Mouse (Mus musculus) hematopoietic stem cell, adult 5-6 weeks (primary cell): ENCODE data around the gene Stat5a. TPM values are rescaled to one million over a fixed set of nuclear protein-coding genes. Genes with fewer than 3 reads are reported as not detected.

ENCODE experiments used
- ATAC-seq, 2 experiments: fragments of 125-278 bp in 1 of 2; replicated peaks in 1 of 2; 2 replicates each; pipeline ENCODE4 v1.8.0; 2016 to 2017; ENCODE audit warnings: inconsistent platforms in 2 of 2, mild to moderate bottlenecking in 2 of 2, moderate number of reproducible peaks in 2 of 2, low read depth in 1 of 2, moderate TSS enrichment in 1 of 2; ENCODE audit not compliant: low FRiP score in 2 of 2, poor library complexity in 2 of 2, severe bottlenecking in 2 of 2, insufficient read depth in 1 of 2, low TSS enrichment in 1 of 2
- total RNA-seq: library from RNA; stranded (forward); fragments of 172-1452, 232-1000 nt; gene quantifications from 2 replicates; pipeline ENCODE4 v1.2.3, GENCODE M21; 2017

Stat5a gene
- 48.2 and 54.6 TPM in 2 replicates for total RNA-seq

GRCm38 (mm10) chr11:100858935-100859578 lies at the start of gene Stat5a:
TSS of gene Stat5a (plus strand) at chr11:100859351.
- ATAC-seq, result no peak

DNA sequence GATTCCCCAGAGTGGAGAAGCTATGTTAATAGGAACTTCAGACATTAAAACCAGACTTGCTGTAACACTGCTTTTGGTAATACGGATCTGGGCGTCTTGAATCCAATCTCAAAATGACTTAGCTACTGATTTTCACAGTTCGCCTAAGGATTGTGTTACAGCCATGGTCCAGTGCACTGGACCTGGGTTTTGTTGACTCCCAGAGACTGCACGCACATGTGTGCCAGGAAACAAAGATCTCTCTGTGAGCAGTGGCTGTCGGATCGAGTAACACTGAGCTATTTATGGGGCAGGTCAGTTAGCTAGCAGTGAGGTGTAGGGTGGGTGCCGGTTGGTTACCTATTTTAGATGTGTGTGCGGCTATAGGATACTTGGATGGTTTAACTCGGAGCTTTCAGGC lies 48.6 kb upstream of the Stat5a start:
- no peak for ATAC-seq

DNA sequence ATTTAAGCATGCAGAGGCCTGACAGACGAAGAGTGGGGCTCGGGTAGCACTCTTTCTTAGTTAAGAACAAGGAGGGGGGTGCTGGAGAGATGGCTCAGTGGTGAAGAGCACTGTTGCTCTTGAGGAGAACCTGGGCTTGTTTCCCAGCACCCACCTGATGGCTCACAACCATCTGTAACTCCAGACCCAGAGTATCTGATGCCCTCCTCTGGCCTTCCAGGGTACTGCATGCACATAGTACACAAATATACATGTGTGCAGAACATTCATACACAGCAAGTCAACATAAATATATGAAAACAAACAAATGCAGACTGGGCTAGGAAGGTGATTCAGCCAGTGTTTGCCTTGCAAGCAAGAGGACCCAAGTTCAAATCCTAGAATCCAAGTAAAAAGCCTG lies 48.0 kb upstream of the Stat5a start:
- ATAC-seq, result no peak

- ATAC-seq, result peak; percentile 82 to 89
These were observed 44.7 kb upstream of the Stat5a start for GRCm38 (mm10) chr11:100814498-100814897.

- ATAC-seq, result no peak
These were observed 42.8 kb upstream of the Stat5a start for GRCm38 (mm10) chr11:100816342-100816741.

DNA sequence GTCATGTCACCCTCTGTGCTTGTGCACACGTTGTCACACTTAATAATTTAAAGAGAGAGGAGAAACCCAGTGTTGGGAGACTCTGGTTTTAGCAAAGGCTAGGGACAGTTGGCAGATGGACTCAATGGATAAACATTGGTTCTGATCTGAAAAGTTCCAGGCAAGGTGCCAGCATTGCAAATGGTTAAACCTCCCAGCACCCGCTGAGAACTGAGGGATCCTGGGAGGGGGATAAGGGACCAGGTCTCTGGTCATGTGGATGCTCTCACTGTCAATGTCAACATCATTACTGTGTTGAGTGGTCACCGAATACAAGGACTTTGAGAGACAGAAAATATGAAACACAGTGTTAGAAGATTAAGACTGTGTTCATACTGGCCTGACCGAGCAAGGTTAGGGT lies 42.4 kb upstream of the Stat5a start:
- ATAC-seq, result no peak

DNA sequence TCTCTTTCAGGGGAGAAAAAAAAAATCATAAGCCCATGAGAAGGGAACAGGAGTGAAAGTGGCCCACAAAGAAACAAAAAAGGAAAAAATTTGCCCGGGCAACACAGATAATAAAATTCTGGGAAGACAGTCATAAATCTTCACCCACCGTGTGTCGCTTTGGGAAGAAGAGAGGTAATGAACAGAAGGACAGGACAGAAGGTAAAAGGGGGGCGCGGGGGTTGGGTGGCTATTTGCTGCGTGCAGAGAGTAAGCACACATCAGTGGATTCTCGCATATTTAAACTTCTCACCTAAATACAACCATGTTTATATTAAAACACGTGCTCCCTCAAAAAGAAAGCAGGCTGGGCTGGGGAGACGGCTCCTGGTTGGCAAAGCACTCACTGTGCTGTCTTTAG lies 41.8 kb upstream of the Stat5a start:
- ATAC-seq, result no peak

- ATAC-seq, result no peak
These were observed 40.7 kb upstream of the Stat5a start for GRCm38 (mm10) chr11:100818359-100819012.

DNA sequence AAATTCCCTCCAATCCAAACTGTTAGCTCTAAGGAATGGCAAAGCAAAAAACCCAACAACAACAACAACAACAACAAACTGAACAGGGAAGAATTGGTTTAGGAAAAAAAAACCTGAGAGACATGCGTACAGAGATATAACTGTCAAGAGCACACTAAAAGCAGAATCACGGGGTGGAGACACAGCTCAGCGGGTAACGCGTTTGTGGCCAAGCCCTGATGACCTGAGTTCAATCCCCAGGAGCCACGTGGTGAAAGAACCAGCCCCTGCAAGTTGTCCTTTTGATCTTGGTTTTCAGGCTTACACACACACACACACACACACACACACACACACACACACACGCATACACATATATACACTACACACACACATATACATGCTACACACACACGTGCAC lies 40.1 kb upstream of the Stat5a start:
- ATAC-seq, result no peak

- ATAC-seq, result no peak
These were observed 39.5 kb upstream of the Stat5a start for GRCm38 (mm10) chr11:100819626-100820025.

- ATAC-seq, result no peak
These were observed 39.1 kb upstream of the Stat5a start for GRCm38 (mm10) chr11:100820047-100820446.

DNA sequence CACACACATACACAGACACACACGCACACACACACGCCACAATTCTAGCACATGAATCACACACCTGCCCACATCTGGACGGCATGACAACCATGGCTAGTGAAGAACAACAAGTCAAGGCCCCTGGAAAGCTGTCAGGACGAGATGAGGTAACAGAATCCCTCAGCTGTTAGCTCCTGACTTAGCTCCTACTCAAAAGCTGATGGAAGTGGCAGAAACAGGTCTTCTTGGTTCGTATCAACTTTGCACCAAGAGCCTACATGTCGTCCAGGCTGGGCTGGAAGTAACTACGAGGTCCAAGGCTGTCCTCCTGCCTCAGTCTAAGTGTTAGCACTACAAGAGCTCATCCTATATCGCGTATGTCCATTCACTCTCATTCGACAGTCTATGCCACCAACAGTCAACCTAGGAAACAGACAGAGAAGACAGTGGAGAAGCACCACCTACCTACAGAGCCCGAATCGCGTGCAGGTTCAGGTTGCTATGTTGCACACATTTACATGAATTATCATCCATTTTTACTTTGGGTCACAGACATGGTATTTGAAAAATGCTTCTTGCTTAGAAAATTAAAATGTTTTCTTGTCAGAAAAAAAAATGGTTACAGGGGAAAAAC lies 37.4 kb upstream of the Stat5a start:
- no peak for ATAC-seq

GRCm38 (mm10) chr11:100822365-100822764 lies 36.8 kb upstream of the Stat5a start:
- peak; percentile 62 to 71 for ATAC-seq

- no peak for ATAC-seq
These were observed 35.4 kb upstream of the Stat5a start for GRCm38 (mm10) chr11:100823543-100824313.

- ATAC-seq, result no peak
These were observed 34.7 kb upstream of the Stat5a start for GRCm38 (mm10) chr11:100824496-100824895.

- ATAC-seq, result no peak
These were observed 33.7 kb upstream of the Stat5a start for GRCm38 (mm10) chr11:100825451-100825850.

GRCm38 (mm10) chr11:100826161-100826866 lies 32.8 kb upstream of the Stat5a start:
- ATAC-seq, result peak; percentile 35 to 52; a peak in 3 of 4 replicates
